Mouse (Mus musculus) heart, embryonic 11.5 days (tissue): ENCODE data around the gene Tnni3k. TPM values are rescaled to one million over a fixed set of nuclear protein-coding genes. Genes with fewer than 3 reads are reported as not detected.

ENCODE experiments used
- ATAC-seq: fragments of 200-750 bp; cut with Nextera tagmentation; replicated peaks from 2 replicates; pipeline ENCODE4 v1.8.0; 2017; ENCODE audit warnings: moderate library complexity; ENCODE audit not compliant: insufficient number of reproducible peaks, low FRiP score, low TSS enrichment
- H3K27ac ChIP-seq: fragments of 300-500 bp; sonication (generic); 2 replicates; pipeline ENCODE4 v1.5.1; 2014; ENCODE audit warnings: mild to moderate bottlenecking, low read depth, low read length
- H3K27me3 ChIP-seq: fragments of 300-500 bp; sonication (generic); 2 replicates; pipeline ENCODE4 v1.6.1; 2014; ENCODE audit warnings: mild to moderate bottlenecking, low read length, mixed read lengths; ENCODE audit not compliant: control insufficient read depth, insufficient read depth
- H3K36me3 ChIP-seq: fragments of 300-500 bp; sonication (generic); 2 replicates; pipeline ENCODE4 v1.6.1; 2014; ENCODE audit warnings: mild to moderate bottlenecking, low read length, moderate library complexity, mixed read lengths; ENCODE audit not compliant: control insufficient read depth, insufficient read depth
- H3K4me1 ChIP-seq: fragments of 300-500 bp; sonication (generic); 2 replicates; pipeline ENCODE4 v1.6.1; 2014; ENCODE audit warnings: low read length; ENCODE audit not compliant: control insufficient read depth, insufficient read depth
- H3K4me2 ChIP-seq: fragments of 300-500 bp; sonication (generic); 2 replicates; pipeline ENCODE4 v1.6.1; 2014; ENCODE audit warnings: mild to moderate bottlenecking, moderate library complexity
- H3K4me3 ChIP-seq: fragments of 300-500 bp; sonication (generic); 2 replicates; pipeline ENCODE4 v1.5.1; 2014; ENCODE audit warnings: low read depth, low read length
- H3K9ac ChIP-seq: fragments of 300-500 bp; sonication (generic); 2 replicates; pipeline ENCODE4 v1.6.1; 2014; ENCODE audit warnings: mild to moderate bottlenecking, low read depth, low read length, moderate library complexity
- H3K9me3 ChIP-seq: fragments of 300-500 bp; sonication (generic); replicated peaks from 2 replicates; pipeline ENCODE4 v1.6.1; 2016; ENCODE audit warnings: low read length; ENCODE audit not compliant: control insufficient read depth
- WGBS: fragments of 180-500 bp; shearing (Covaris S2); extraction: QIAGEN DNeasy Blood & Tissue Kit; methylation state at CpG from one replicate; pipeline ENCODE4 v1.1.7; 2014; ENCODE audit not compliant: insufficient replicate concordance; 5-methylcytosine and 5-hydroxymethylcytosine counted together
- polyA plus RNA-seq: library from polyadenylated mRNA; unstranded; fragments of >200 nt; fragmentation: Nextera tagmentation; extraction: Ambion mirVana; gene quantifications from 2 replicates; pipeline ENCODE4 v1.2.1, GENCODE M21; 2014

Gene Tnni3k
- polyA plus RNA-seq, 1 experiment from 2014 or later, result 33.7 TPM

DNA sequence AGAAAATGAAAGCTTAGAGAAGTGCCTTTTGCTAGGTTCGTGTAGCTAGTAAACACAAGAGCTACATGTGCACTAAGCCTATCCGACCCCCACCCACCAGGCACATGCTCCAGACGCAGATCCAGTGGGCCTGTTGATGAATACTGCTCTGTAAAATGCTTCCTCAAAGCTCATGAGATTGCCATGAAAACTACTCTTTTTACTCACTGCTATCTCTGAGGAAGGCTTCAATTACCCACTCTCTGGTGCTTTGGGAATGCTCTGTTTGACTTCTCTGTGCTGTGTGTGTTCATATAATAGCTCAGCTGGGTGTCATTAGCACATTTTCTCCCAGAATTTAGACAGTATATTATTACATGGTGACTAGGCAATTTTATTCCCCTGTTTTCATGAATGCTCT, 297.1 kb downstream of the Tnni3k start:
- Histone ChIP-seq H3K4me1 (no peaks in the 10 kb centered on the region), H3K4me3 (no peak overlapping the region), H3K27ac (no peak overlapping the region), H3K9me3 (no peaks in the 10 kb centered on the region), H3K27me3 (no peaks in the 10 kb centered on the region), H3K9ac (no peak overlapping the region), H3K4me2 (no peak overlapping the region), H3K36me3 (no peaks in the 10 kb centered on the region)
- 63% methylated on average over 3 of the region's 3 CpGs for WGBS
- ATAC-seq, result no peak

DNA sequence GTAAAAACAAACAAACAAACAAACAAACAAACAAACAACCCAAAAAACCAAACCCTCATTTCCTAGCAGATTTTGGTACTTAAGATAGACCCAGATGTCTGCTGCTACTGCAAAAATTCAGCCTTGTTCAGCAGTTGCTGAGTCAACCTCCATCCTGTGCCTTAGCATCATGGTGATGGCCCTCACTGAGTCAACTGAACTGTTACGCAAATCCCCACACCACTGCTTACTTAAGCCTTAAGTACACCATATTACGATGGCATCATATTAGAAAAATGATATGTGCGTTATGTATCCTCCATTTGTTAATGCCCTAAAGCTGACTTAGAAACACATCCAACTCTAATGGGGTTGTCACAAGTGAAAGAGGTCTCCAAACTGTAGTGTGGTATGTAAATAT, 300.0 kb downstream of the Tnni3k start:
- H3K36me3 ChIP-seq, result no peaks in the 10 kb centered on the region
- ATAC-seq, result no peak
- H3K9ac ChIP-seq, result no peak overlapping the region
- no peaks in the 10 kb centered on the region for H3K27me3 ChIP-seq
- no peak overlapping the region for H3K4me2 ChIP-seq
- WGBS, result 87% methylated on average over 3 of the region's 3 CpGs
- H3K4me3 ChIP-seq, result no peak overlapping the region
- no peak overlapping the region for H3K27ac ChIP-seq
- no peaks in the 10 kb centered on the region for H3K4me1 ChIP-seq
- no peaks in the 10 kb centered on the region for H3K9me3 ChIP-seq

DNA sequence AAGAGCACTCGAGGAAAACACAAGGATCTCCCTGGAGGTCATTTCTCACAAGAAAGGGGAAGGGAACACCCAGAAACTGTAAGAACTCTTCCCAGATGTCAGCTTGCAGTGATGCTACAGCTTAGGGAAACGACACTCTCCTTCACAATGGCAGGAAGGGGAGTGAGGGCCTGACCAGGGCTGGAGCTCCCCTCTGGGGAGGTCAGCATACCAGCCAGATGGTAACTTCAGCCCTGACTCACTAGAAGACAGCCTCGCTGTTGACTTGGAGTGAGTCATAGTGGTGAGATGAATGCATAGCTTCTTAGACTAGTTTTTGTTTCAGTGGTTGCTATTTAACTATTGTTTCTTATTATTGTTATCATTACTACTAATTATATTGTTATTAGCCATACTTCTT, 300.7 kb downstream of the Tnni3k start:
- no peak overlapping the region for H3K4me3 ChIP-seq
- H3K4me2 ChIP-seq, result no peak overlapping the region
- no peak overlapping the region for H3K27ac ChIP-seq
- H3K27me3 ChIP-seq, result no peaks in the 10 kb centered on the region
- no peaks in the 10 kb centered on the region for H3K9me3 ChIP-seq
- no peaks in the 10 kb centered on the region for H3K4me1 ChIP-seq
- no peak for ATAC-seq
- no peaks in the 10 kb centered on the region for H3K36me3 ChIP-seq
- 45% methylated on average over 3 of the region's 3 CpGs for WGBS
- H3K9ac ChIP-seq, result no peak overlapping the region

DNA sequence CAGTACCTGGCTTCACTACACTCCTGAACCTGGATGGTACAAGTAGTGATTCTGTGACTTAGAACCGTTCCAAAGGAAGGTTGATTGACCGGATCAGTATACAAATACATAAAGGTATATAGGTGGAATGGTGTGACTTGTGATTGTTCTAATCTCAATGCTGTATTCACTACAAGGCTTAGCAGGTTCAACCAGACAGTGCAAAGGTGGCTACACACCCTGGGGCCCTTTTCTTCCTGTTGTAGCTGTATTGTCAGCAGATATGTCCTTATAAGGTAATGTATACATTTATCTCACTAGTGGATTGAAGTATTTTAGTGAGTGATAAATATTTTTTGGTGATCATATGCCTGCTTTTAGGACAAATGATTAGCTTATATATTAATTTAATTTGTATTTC, 310.9 kb downstream of the Tnni3k start:
- no peak for ATAC-seq
- H3K27me3 ChIP-seq, result no peaks in the 10 kb centered on the region
- no peak overlapping the region for H3K4me2 ChIP-seq
- no peak overlapping the region for H3K9ac ChIP-seq
- no peaks in the 10 kb centered on the region for H3K9me3 ChIP-seq
- H3K36me3 ChIP-seq, result no peaks in the 10 kb centered on the region
- H3K27ac ChIP-seq, result no peak overlapping the region
- H3K4me1 ChIP-seq, result no peaks in the 10 kb centered on the region
- no peak overlapping the region for H3K4me3 ChIP-seq
- WGBS, result 89% methylated on average over 2 of the region's 2 CpGs

DNA sequence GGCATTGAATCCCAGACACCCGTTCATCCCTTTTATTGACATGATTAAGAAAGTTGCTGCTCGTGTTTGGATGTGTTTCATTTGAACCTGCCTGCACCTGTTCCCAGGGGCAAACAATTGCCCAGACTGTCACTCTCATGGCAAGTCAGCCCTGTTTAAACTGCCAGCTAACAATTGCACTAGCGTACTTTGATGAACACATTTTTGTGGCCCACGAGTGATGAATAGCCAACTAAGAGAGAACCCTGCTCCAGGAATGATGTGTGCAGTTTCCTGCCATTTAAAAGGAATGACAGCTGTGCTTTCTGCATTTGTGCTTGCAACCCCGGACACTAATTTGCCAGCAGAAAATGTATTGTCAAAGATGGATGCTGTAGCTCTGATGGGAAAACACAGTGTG, 312.3 kb downstream of the Tnni3k start:
- Histone ChIP-seq H3K9me3 (no peaks in the 10 kb centered on the region), H3K4me3 (no peak overlapping the region), H3K36me3 (no peaks in the 10 kb centered on the region), H3K4me2 (no peak overlapping the region), H3K4me1 (no peaks in the 10 kb centered on the region), H3K27ac (no peak overlapping the region), H3K9ac (no peak overlapping the region), H3K27me3 (no peaks in the 10 kb centered on the region)
- no peak for ATAC-seq
- 73% methylated on average over 5 of the region's 5 CpGs for WGBS

DNA sequence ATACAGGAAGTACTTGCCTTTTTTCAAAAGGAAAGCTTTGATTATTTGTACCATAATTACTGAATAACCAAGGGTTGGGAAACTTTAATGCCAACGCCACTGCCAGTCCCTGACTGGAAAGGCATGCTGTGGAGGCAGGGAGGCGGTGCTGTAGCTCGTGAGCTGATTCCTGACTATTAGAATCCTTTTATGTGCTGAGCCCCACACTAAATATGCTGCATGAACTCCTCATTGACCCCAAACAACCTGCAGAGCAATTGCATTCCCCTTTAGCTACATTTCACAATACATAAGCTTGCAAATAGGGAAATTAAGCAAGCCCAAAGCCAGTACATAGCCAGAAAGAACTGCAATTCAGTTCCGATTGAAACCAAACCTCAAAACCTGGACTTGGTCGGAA, 313.7 kb downstream of the Tnni3k start:
- Histone ChIP-seq H3K27me3 (no peaks in the 10 kb centered on the region), H3K27ac (no peak overlapping the region), H3K4me2 (no peak overlapping the region), H3K9ac (no peak overlapping the region), H3K4me1 (no peaks in the 10 kb centered on the region), H3K4me3 (no peak overlapping the region), H3K36me3 (no peaks in the 10 kb centered on the region), H3K9me3 (no peaks in the 10 kb centered on the region)
- no peak for ATAC-seq
- 76% methylated on average over 5 of the region's 5 CpGs for WGBS

Other genes with a start within 250 kb of the Tnni3k start
- 13.0 and 14.4 TPM in 2 replicates for gene Fpgt, start 38.0 kb upstream of the Tnni3k start, polyA plus RNA-seq
- gene Lrriq3, start 38.0 kb upstream of the Tnni3k start, polyA plus RNA-seq, result 0.84 and 0.87 TPM in 2 replicates